In the genomic region with DNA sequence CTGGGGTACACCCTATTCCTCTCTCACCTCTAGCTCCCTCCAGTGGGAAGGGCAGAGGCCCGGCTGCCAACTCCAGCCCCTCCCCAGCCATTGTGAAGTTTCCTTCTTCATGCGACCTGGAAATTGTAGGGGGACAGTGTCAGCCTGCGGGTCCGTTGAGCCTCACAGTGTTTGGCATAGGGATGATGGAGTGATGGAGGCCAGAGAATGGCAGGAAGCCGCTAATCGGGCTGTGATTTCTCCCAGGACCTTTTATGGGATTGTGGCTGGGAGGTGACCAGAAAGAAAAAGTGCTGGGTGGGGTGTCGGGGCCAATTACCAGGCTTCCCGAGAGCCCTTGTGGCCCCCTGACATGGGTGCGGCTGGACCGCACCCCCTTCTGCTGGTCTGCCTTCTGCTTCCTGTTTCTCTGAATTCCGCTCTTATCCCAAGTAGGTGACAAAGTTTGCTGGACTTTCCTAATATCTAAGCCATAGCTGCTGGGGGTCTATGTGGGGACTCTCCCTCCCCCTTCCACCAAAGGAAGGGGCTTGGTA, we compare ENCODE assay signal across 29 mouse cellular contexts. TPM values are rescaled to one million over a fixed set of nuclear protein-coding genes. Genes with fewer than 3 reads are reported as not detected.
DNase-seq lines count a peak whose midpoint lies in the region; ATAC-seq and TF ChIP-seq lines count a peak whose summit lies in the region.
"Had no signal": no experiment of that assay in that cellular context is flagged by ENCODE, and none has a peak within 500 bp of the region (broad histone marks: within the 10 kb centered on the region; RNA-seq: fewer than 3 reads in every experiment).

No protein-coding gene starts in this region.

- no peak for TF ChIP-seq EP300 in liver, embryonic 14.5 days (IDR thresholded peaks at IDR 0.05; ENCODE audit: low read depth)

- H3K4me1 ChIP-seq in heart, embryonic 12.5 days (replicated peaks) = peaks cover 37% of the 10 kb centered on the region
- H3K4me1 ChIP-seq in liver, embryonic 14.5 days (replicated peaks; ENCODE audit: control insufficient read depth in 2 of 2, insufficient read depth in 2 of 2, low read length in 1 of 2) = no peaks in the 10 kb centered on the region
- peaks cover 6% of the 10 kb centered on the region for H3K4me1 ChIP-seq in liver, embryonic 12.5 days
- H3K4me1 ChIP-seq in lung, embryonic 16.5 days (replicated peaks; ENCODE audit: control insufficient read depth, insufficient read depth, low read length) = no peaks in the 10 kb centered on the region; the same call in 1 of the 2 replicates
- H3K4me1 ChIP-seq in midbrain, embryonic 15.5 days = no peaks in the 10 kb centered on the region
- H3K4me1 ChIP-seq: limb, embryonic 13.5 days; midbrain, embryonic 13.5 days had no signal

- no peaks in the 10 kb centered on the region for H3K9me3 ChIP-seq in heart, embryonic 12.5 days (replicated peaks)
- no peaks in the 10 kb centered on the region for H3K9me3 ChIP-seq in liver, embryonic 14.5 days (ENCODE audit: control insufficient read depth, low read length)
- no peaks in the 10 kb centered on the region for H3K9me3 ChIP-seq in liver, embryonic 12.5 days (replicated peaks)
- H3K9me3 ChIP-seq in lung, embryonic 16.5 days (ENCODE audit: control insufficient read depth, low read length) = no peaks in the 10 kb centered on the region
- H3K9me3 ChIP-seq in midbrain, embryonic 15.5 days = no peaks in the 10 kb centered on the region
- H3K9me3 ChIP-seq: embryonic facial prominence, embryonic 12.5 days; forebrain, embryonic 10.5 days; hindbrain, embryonic 13.5 days; limb, embryonic 13.5 days; midbrain, embryonic 13.5 days had no signal

- intact Hi-C loops in heart, postnatal 36 days (cut with DNase I) = no loop called here

- ATAC-seq in heart, embryonic 12.5 days (ENCODE audit: insufficient number of reproducible peaks, low FRiP score) = no peak; the same call in 1 of the 2 replicates
- peak; percentile 22; the same call in 1 of the 2 replicates for ATAC-seq in liver, embryonic 14.5 days (ENCODE audit: insufficient read depth)
- ATAC-seq in liver, embryonic 12.5 days = no peak
- ATAC-seq in lung, embryonic 16.5 days (ENCODE audit: low read depth) = peak; percentile 46; the same call in 1 of the 2 replicates
- ATAC-seq in midbrain, embryonic 15.5 days (replicated peaks) = no peak
- ATAC-seq in erythroblast, adult 5-6 weeks (replicated peaks; ENCODE audit: low FRiP score, poor library complexity, severe bottlenecking) = no peak
- ATAC-seq: CD4-positive, CD25-positive, alpha-beta regulatory T cell, adult 4 months; forebrain, embryonic 16.5 days; intestine, postnatal 0 days; midbrain, embryonic 13.5 days had no signal

- no peak overlapping the region for H3K9ac ChIP-seq in heart, embryonic 12.5 days
- no peak overlapping the region for H3K9ac ChIP-seq in liver, embryonic 14.5 days (replicated peaks)
- no peak overlapping the region for H3K9ac ChIP-seq in liver, embryonic 12.5 days
- H3K9ac ChIP-seq in lung, embryonic 16.5 days (ENCODE audit: low read length) = no peak overlapping the region
- H3K9ac ChIP-seq in midbrain, embryonic 15.5 days = no peak overlapping the region
- H3K9ac ChIP-seq: embryonic facial prominence, embryonic 12.5 days; hindbrain, embryonic 13.5 days; limb, embryonic 13.5 days; midbrain, embryonic 13.5 days had no signal

- peak overlapping the region; percentile 1; the same call in 1 of the 2 replicates for H3K27ac ChIP-seq in heart, embryonic 12.5 days (ENCODE audit: poor library complexity, severe bottlenecking)
- no peak overlapping the region for H3K27ac ChIP-seq in liver, embryonic 14.5 days
- no peak overlapping the region for H3K27ac ChIP-seq in liver, embryonic 12.5 days
- peak overlapping the region; percentile 59 for H3K27ac ChIP-seq in lung, embryonic 16.5 days (ENCODE audit: low read length)
- H3K27ac ChIP-seq in midbrain, embryonic 15.5 days = no peak overlapping the region
- H3K27ac ChIP-seq: embryonic facial prominence, embryonic 12.5 days; forebrain, embryonic 10.5 days; hindbrain, embryonic 13.5 days; limb, embryonic 13.5 days; macrophage; midbrain, embryonic 13.5 days had no signal

- peaks cover 12% of the 10 kb centered on the region; the same call in 1 of the 2 replicates for H3K27me3 ChIP-seq in heart, embryonic 12.5 days (replicated peaks)
- H3K27me3 ChIP-seq in liver, embryonic 14.5 days (ENCODE audit: control insufficient read depth, insufficient read depth, low read length) = no peaks in the 10 kb centered on the region
- H3K27me3 ChIP-seq in liver, embryonic 12.5 days (replicated peaks) = 0 out of 2 replicates have a peak, but pooled peaks cover 6% of the 10 kb centered on the region
- H3K27me3 ChIP-seq in lung, embryonic 16.5 days (ENCODE audit: control insufficient read depth, insufficient read depth, low read depth, low read length) = no peaks in the 10 kb centered on the region
- H3K27me3 ChIP-seq in midbrain, embryonic 15.5 days (replicated peaks) = no peaks in the 10 kb centered on the region
- H3K27me3 ChIP-seq: embryonic facial prominence, embryonic 12.5 days; hindbrain, embryonic 13.5 days; limb, embryonic 13.5 days; midbrain, embryonic 13.5 days had no signal

- WGBS in heart, embryonic 12.5 days = 48% methylated on average over 11 of the region's 11 CpGs
- WGBS in liver, embryonic 14.5 days (ENCODE audit: insufficient replicate concordance) = 39% methylated on average over 11 of the region's 11 CpGs
- 55% methylated on average over 11 of the region's 11 CpGs for WGBS in liver, embryonic 12.5 days (ENCODE audit: insufficient replicate concordance)
- WGBS in lung, embryonic 16.5 days = 58% methylated on average over 11 of the region's 11 CpGs
- WGBS in midbrain, embryonic 15.5 days = 88% methylated on average over 11 of the region's 11 CpGs

- TF ChIP-seq CTCF in liver, embryonic 14.5 days (IDR thresholded peaks at IDR 0.05; ENCODE audit: low read depth) = no peak

- no peak for DNase-seq in heart, postnatal 36 days
- no peak for DNase-seq in liver, embryonic 14.5 days (ENCODE audit: low read depth in 3 of 3, low spot score in 3 of 3)
- peak; percentile 56 for DNase-seq in lung, postnatal 36 days
- DNase-seq: adrenal gland, postnatal 14 days; cerebellum, adult 11-12 months; cerebellum, adult 9-11 months; embryo, embryonic 11 days; gastrocnemius, adult 2 months; gastrocnemius, postnatal 36 days; kidney, postnatal 25 days had no signal

- no peak overlapping the region for H3K4me2 ChIP-seq in heart, embryonic 12.5 days
- no peak overlapping the region for H3K4me2 ChIP-seq in liver, embryonic 14.5 days (ENCODE audit: low read depth)
- H3K4me2 ChIP-seq in liver, embryonic 12.5 days = no peak overlapping the region
- no peak overlapping the region for H3K4me2 ChIP-seq in lung, embryonic 16.5 days (ENCODE audit: low read depth, low read length)
- H3K4me2 ChIP-seq in midbrain, embryonic 15.5 days = no peak overlapping the region
- H3K4me2 ChIP-seq: embryonic facial prominence, embryonic 12.5 days; hindbrain, embryonic 13.5 days; limb, embryonic 13.5 days; liver, embryonic 11.5 days; midbrain, embryonic 13.5 days had no signal

- no peak overlapping the region for H3K4me3 ChIP-seq in heart, embryonic 12.5 days
- no peak overlapping the region for H3K4me3 ChIP-seq in liver, embryonic 14.5 days (ENCODE audit: insufficient read depth in 1 of 2, low read depth in 2 of 2, low read length in 2 of 2)
- no peak overlapping the region for H3K4me3 ChIP-seq in liver, embryonic 12.5 days
- H3K4me3 ChIP-seq in lung, embryonic 16.5 days (ENCODE audit: low read length) = no peak overlapping the region
- H3K4me3 ChIP-seq in midbrain, embryonic 15.5 days = no peak overlapping the region
- H3K4me3 ChIP-seq: embryonic facial prominence, embryonic 12.5 days; forebrain, embryonic 10.5 days; gastrocnemius, adult 2 months; hindbrain, embryonic 13.5 days; limb, embryonic 13.5 days; midbrain, embryonic 13.5 days had no signal

- peaks cover under 1% of the 10 kb centered on the region; the same call in 1 of the 2 replicates for H3K36me3 ChIP-seq in heart, embryonic 12.5 days
- H3K36me3 ChIP-seq in liver, embryonic 14.5 days (replicated peaks; ENCODE audit: control insufficient read depth, insufficient read depth, low read depth) = no peaks in the 10 kb centered on the region
- no peaks in the 10 kb centered on the region for H3K36me3 ChIP-seq in liver, embryonic 12.5 days
- H3K36me3 ChIP-seq in lung, embryonic 16.5 days (ENCODE audit: control insufficient read depth, insufficient read depth, low read length) = no peaks in the 10 kb centered on the region
- H3K36me3 ChIP-seq in midbrain, embryonic 15.5 days (replicated peaks) = no peaks in the 10 kb centered on the region
- H3K36me3 ChIP-seq: hindbrain, embryonic 13.5 days; midbrain, embryonic 13.5 days had no signal

RNA-seq across cellular contexts. Expression of a gene that starts 15.5 kb away (rescaled TPM):
- 16.0 and 19.4 TPM in 2 replicates for polyA plus RNA-seq in heart, embryonic 12.5 days (2016; fragmentation: Nextera tagmentation; extraction: Ambion mirVana)
- 1 to 10 TPM; 5.4 to 8.0 TPM for total RNA-seq in heart, postnatal 36 days (2021)
- 0.77 and 1.1 TPM in 2 replicates for polyA plus RNA-seq in liver, embryonic 14.5 days (2012; rRNA removed)
- polyA plus RNA-seq in liver, embryonic 14.5 days (2014; fragmentation: Nextera tagmentation; extraction: Ambion mirVana) = 0.83 and 1.0 TPM in 2 replicates
- polyA plus RNA-seq in liver, embryonic 12.5 days (2016; fragmentation: Nextera tagmentation; extraction: Ambion mirVana) = 3.8 and 4.3 TPM in 2 replicates
- 23.4 and 28.2 TPM in 2 replicates for polyA plus RNA-seq in lung, embryonic 16.5 days (2015; fragmentation: Nextera tagmentation; extraction: Ambion mirVana)
- 9.4 and 9.5 TPM in 2 replicates for polyA plus RNA-seq in midbrain, embryonic 15.5 days (2015; fragmentation: Nextera tagmentation; extraction: Ambion mirVana)
- total RNA-seq in erythroblast, adult 5-6 weeks (2015; ENCODE audit: low replicate concordance) = 1.0 TPM in 1 of 2 replicates, not detected in the other
- total RNA-seq in erythroblast, adult 5-6 weeks (2017; ENCODE audit: low replicate concordance) = not detected in 2 replicates
- total RNA-seq: monocyte, adult 5-6 weeks had no signal
- polyA plus RNA-seq: CD4-positive, CD25-positive, alpha-beta regulatory T cell, adult 4 months; macrophage had no signal

RNA-seq across cellular contexts. Expression of a gene that starts 25.6 kb away (rescaled TPM):
- polyA plus RNA-seq in heart, embryonic 12.5 days (2016; fragmentation: Nextera tagmentation; extraction: Ambion mirVana) = 128 and 135 TPM in 2 replicates
- total RNA-seq in heart, postnatal 36 days (2021) = 100 to 1,000 TPM; 132 to 136 TPM
- polyA plus RNA-seq in liver, embryonic 14.5 days (2012; rRNA removed) = 57.9 and 72.6 TPM in 2 replicates
- polyA plus RNA-seq in liver, embryonic 14.5 days (2014; fragmentation: Nextera tagmentation; extraction: Ambion mirVana) = 153 and 166 TPM in 2 replicates
- polyA plus RNA-seq in liver, embryonic 12.5 days (2016; fragmentation: Nextera tagmentation; extraction: Ambion mirVana) = 162 and 167 TPM in 2 replicates
- polyA plus RNA-seq in lung, embryonic 16.5 days (2015; fragmentation: Nextera tagmentation; extraction: Ambion mirVana) = 144 and 148 TPM in 2 replicates
- polyA plus RNA-seq in midbrain, embryonic 15.5 days (2015; fragmentation: Nextera tagmentation; extraction: Ambion mirVana) = 206 and 225 TPM in 2 replicates
- total RNA-seq in erythroblast, adult 5-6 weeks (2015; ENCODE audit: low replicate concordance) = 75.2 and 117 TPM in 2 replicates
- 104 and 115 TPM in 2 replicates for total RNA-seq in erythroblast, adult 5-6 weeks (2017; ENCODE audit: low replicate concordance)

RNA-seq across cellular contexts. Expression of a gene that starts 43.9 kb away (rescaled TPM):
- polyA plus RNA-seq in heart, embryonic 12.5 days (2016; fragmentation: Nextera tagmentation; extraction: Ambion mirVana) = 23.5 and 24.1 TPM in 2 replicates
- total RNA-seq in heart, postnatal 36 days (2021) = 10 to 100 TPM; 10.8 to 15.0 TPM
- polyA plus RNA-seq in liver, embryonic 14.5 days (2012; rRNA removed) = 15.8 and 19.6 TPM in 2 replicates
- 25.9 and 26.2 TPM in 2 replicates for polyA plus RNA-seq in liver, embryonic 14.5 days (2014; fragmentation: Nextera tagmentation; extraction: Ambion mirVana)
- 29.5 and 31.4 TPM in 2 replicates for polyA plus RNA-seq in liver, embryonic 12.5 days (2016; fragmentation: Nextera tagmentation; extraction: Ambion mirVana)
- polyA plus RNA-seq in lung, embryonic 16.5 days (2015; fragmentation: Nextera tagmentation; extraction: Ambion mirVana) = 36.0 and 39.2 TPM in 2 replicates
- polyA plus RNA-seq in midbrain, embryonic 15.5 days (2015; fragmentation: Nextera tagmentation; extraction: Ambion mirVana) = 46.6 and 53.9 TPM in 2 replicates
- 1.5 and 2.3 TPM in 2 replicates for total RNA-seq in erythroblast, adult 5-6 weeks (2015; ENCODE audit: low replicate concordance)
- total RNA-seq in erythroblast, adult 5-6 weeks (2017; ENCODE audit: low replicate concordance) = 2.6 and 4.5 TPM in 2 replicates

RNA-seq across cellular contexts. Expression of a gene that starts 46.1 kb away (rescaled TPM):
- polyA plus RNA-seq in heart, embryonic 12.5 days (2016; fragmentation: Nextera tagmentation; extraction: Ambion mirVana) = 0.04 and 0.05 TPM in 2 replicates
- not detected for total RNA-seq in heart, postnatal 36 days (2021)
- polyA plus RNA-seq in liver, embryonic 14.5 days (2012; rRNA removed) = 0.01 TPM in 2 replicates
- polyA plus RNA-seq in liver, embryonic 14.5 days (2014; fragmentation: Nextera tagmentation; extraction: Ambion mirVana) = 0.06 TPM in 1 of 2 replicates, not detected in the other
- 0.04 and 0.17 TPM in 2 replicates for polyA plus RNA-seq in liver, embryonic 12.5 days (2016; fragmentation: Nextera tagmentation; extraction: Ambion mirVana)
- polyA plus RNA-seq in lung, embryonic 16.5 days (2015; fragmentation: Nextera tagmentation; extraction: Ambion mirVana) = 3.4 and 5.2 TPM in 2 replicates
- polyA plus RNA-seq in midbrain, embryonic 15.5 days (2015; fragmentation: Nextera tagmentation; extraction: Ambion mirVana) = 1.2 and 1.5 TPM in 2 replicates
- total RNA-seq in erythroblast, adult 5-6 weeks (2015; ENCODE audit: low replicate concordance) = not detected in 2 replicates
- not detected in 2 replicates for total RNA-seq in erythroblast, adult 5-6 weeks (2017; ENCODE audit: low replicate concordance)
- total RNA-seq: adrenal gland, postnatal 14 days; gastrocnemius, adult 2 months; gastrocnemius, postnatal 36 days; megakaryocyte-erythroid progenitor cell, adult 5-6 weeks; monocyte, adult 5-6 weeks had no signal
- polyA plus RNA-seq: CD4-positive, CD25-positive, alpha-beta regulatory T cell, adult 4 months; heart, postnatal 0 days; macrophage; neural tube, embryonic 14.5 days had no signal

Comparison
In these comparisons a context has a peak if more than half of its experiments do, and no peak if none do; other contexts are left out.
1. ATAC-seq: peak in liver, embryonic 14.5 days (single experiment) and lung, embryonic 16.5 days (single experiment); none in heart, embryonic 12.5 days (single experiment), liver, embryonic 12.5 days (single experiment), midbrain, embryonic 15.5 days (single experiment) and erythroblast, adult 5-6 weeks (single experiment).
2. H3K27ac ChIP-seq: peak in heart, embryonic 12.5 days (single experiment) and lung, embryonic 16.5 days (single experiment); none in liver, embryonic 14.5 days (single experiment), liver, embryonic 12.5 days (single experiment) and midbrain, embryonic 15.5 days (single experiment).